ENCODE assay signal across 18 mouse cellular contexts in genomic region chr3:143972351-143972750, GRCm38 (mm10).
"Had no signal": no experiment of that assay in that cellular context is flagged by ENCODE, and none has a peak within 500 bp of the region (broad histone marks: within the 10 kb centered on the region; RNA-seq: fewer than 3 reads in every experiment).

No protein-coding gene starts in this region.

- ATAC-seq: midbrain, embryonic 16.5 days had no signal

- H3K4me2 ChIP-seq: lung, embryonic 14.5 days; midbrain, embryonic 12.5 days; neural tube, embryonic 13.5 days; neural tube, embryonic 15.5 days had no signal

- H3K4me3 ChIP-seq: midbrain, embryonic 10.5 days; midbrain, embryonic 12.5 days; myocyte; neural tube, embryonic 13.5 days; neural tube, embryonic 15.5 days had no signal

- H3K27ac ChIP-seq: midbrain, embryonic 10.5 days; midbrain, embryonic 12.5 days; neural tube, embryonic 13.5 days; neural tube, embryonic 15.5 days had no signal

- H3K4me1 ChIP-seq: midbrain, embryonic 10.5 days; midbrain, embryonic 12.5 days; neural tube, embryonic 13.5 days; neural tube, embryonic 15.5 days had no signal

- H3K36me3 ChIP-seq: midbrain, embryonic 10.5 days; midbrain, embryonic 12.5 days; neural tube, embryonic 13.5 days; neural tube, embryonic 15.5 days had no signal

- H3K9ac ChIP-seq: lung, embryonic 14.5 days; midbrain, embryonic 12.5 days; neural tube, embryonic 13.5 days; neural tube, embryonic 15.5 days had no signal

- DNase-seq: lung, embryonic 14.5 days; lung, postnatal 10 days; lung, postnatal 4 days; midbrain, embryonic 14.5 days; retina, postnatal 1 day; right cerebral cortex, adult 18-20 months; right cerebral cortex, postnatal 25 days; right cerebral cortex, postnatal 4 days; spleen, adult 18-20 months; thymus, adult 18-20 months; thymus, postnatal 14 days; thymus, postnatal 36 days had no signal

- H3K9me3 ChIP-seq: midbrain, embryonic 10.5 days; midbrain, embryonic 12.5 days; neural tube, embryonic 13.5 days; neural tube, embryonic 15.5 days had no signal

- H3K27me3 ChIP-seq: midbrain, embryonic 12.5 days; neural tube, embryonic 13.5 days; neural tube, embryonic 15.5 days had no signal
